Mouse (Mus musculus) kidney, postnatal 4 days (tissue): ENCODE measurements around the gene Disp1.
A peak's percentile ranks its signal among the peaks of the same experiment; 100 is the strongest.

Experiments
- DNase-seq, 2 experiments: peaks; one replicate each; pipeline ENCODE4 v3.0.0; 2021; ENCODE audit warnings: mixed read lengths in 2 of 2

Gene Disp1

DNA sequence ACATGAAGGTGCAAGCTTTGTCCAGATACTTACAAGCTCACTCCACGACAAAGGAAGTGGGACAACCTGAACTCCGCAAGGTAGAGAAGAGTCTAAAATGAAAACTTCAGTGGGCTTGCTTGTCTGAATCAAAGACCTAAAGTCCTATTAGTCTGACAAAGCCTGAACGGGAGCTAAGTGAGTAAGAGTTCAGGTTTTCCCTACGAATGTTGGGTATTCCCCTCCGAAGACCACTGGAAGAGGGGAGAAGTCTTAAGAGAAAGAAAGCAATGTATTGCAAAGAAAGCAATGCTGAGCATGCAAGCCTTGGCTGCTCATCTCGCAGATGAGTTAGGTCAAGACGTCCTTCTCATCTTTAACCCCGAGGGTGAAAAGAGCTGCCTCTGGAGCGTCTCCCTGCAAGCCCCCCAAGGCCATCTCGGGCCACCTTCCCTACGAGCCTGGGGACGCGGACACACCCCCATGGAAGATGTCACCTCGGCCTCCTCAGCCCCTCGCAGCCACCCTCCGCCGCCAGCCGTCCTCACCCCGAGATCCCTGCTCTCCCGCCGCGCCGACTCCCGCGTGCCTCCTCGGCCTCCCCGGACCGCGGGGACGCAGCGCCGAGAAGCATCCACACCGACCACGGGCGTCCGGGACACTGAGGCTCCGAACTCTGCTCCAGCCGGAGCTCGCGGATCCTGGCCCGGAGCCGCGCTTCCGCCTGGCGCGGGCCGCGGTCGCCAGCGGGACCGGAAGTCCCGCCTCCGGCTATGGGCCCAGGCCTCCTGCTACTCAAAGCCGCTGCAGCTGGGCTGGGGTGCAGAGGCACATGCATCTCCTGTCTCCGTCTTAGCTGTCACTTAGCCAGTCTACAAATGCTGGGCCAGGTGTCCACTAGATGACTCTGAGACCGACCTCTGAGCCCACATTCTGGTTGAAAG lies at the start of gene Disp1:
Disp1 (minus strand) TSS at position 727 of the 923 bp plus-strand sequence.
- DNase-seq: peak; percentile 82 to 90

DNA sequence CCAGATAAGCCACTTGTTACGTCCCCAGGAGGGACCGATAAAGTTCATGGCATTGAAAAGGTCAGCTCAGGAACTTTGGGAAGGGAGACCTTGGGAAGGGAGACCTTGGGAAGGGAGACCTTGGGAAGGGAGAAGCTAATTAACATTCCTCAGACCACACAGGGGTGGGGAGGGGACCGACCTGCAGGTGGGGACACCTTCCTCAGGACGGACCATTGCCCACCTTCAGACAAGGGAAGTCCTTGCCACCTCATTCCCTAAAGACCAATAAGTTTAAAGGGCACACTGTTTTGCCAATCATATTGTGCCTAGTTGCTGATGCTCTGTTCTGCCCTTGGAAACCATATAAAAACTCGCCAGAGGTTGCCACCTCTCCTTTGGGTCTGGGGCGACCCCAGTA lies 46.3 kb upstream of the Disp1 start:
- no peak for DNase-seq

DNA sequence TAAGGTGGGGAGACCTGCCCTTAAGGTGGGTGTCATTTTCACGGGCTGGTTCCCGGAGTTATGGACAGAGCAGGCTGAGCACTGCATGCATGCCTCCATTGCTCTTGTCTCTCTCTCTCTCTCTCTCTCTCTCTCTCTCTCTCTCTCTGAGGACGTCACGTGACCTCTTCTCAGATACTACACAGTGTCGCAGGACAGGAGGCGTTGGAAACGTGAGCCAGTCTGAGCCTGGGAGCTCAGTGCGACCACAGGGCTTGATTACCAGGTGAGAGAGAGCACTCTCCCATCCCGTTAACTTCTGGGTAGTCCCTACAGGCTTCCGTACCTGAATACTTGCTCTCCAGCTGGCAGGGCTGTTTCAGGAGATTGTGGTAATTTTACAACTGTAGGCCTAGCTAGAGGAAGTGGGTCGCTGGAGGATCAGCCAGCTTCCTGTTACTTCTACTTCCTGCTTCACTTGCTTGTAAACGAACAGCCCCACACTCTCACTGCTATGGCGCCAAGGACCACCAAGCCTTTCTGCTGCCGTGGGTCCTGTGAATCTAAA lies 44.7 kb upstream of the Disp1 start:
- no peak for DNase-seq

DNA sequence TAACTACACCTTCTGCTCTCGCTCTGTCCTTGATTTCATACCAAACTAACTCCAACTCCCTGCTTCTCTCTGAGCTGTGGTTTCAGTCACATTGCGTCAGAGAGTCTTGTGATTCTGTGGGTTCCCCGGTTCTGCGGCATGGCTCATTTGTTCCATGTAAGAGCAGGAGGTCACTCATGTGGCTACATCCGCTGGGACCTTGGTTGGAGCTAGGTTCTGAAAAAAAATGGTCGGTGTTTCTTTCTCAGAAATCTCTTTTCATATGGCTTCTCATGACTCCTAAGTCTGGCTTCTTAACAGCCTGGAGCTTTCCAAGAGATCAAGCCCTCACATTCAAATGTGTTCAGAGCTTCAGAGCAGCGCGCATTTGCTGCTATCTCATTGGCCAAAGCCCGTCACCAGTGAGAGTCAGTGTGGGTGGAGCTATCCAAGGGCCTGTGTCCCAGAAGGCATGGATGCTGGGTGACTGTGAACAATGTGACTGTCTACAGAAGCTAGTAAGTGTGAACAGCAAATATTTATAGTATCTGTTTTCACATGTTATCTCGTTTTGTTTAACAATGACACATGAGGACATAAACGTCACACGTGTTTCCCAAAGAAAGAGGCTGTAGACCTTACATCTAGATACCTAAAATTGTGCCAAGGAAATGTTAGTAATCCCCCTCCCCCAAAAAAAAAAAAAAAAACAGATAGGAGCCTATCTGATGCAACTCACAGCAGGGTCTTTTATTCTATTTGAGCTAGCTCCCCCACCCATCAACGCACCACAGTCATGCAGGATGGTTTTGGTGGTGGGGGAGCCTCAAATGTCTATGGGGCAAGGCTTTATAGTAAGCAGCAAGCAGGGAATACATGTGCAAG lies 43.1 kb upstream of the Disp1 start:
- DNase-seq: no peak

DNA sequence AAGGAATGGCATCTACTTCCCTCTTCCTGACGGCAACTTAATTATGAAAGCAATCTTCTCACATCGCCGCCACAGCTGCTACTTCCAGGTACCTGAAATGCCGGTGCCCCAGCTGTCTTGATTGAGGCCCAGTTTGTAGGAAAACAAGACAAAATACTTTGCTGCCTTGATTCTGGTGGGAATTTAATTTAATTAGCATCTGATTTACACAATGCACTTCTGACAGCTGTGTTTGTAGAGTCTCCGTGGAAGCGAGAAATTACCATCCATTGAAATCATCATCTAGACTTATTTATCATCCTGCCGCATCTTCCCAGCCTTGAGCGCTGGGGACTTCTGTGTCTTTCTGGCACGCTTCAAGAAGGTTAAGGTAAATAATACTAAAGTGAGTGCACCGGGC lies 31.3 kb upstream of the Disp1 start:
- no peak for DNase-seq

DNA sequence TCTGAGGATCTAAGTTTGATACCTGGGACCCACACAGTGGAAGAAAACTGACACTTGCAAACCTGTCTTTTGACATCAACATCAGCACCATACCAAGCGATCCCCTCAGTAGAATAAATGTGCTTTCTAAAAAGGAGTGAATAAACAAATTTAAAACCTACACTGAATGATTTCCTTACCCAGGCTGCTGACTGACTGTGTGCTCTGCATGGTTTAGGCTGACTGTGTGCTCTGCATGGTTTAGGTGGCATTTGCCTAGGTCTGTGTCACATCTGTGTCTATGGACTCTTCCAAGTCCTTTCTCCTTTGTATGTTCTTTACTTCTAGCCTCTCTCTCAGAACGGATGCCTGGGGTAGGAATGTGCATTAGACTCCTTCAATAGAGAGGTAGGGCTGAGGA lies 30.5 kb upstream of the Disp1 start:
- no peak for DNase-seq

DNA sequence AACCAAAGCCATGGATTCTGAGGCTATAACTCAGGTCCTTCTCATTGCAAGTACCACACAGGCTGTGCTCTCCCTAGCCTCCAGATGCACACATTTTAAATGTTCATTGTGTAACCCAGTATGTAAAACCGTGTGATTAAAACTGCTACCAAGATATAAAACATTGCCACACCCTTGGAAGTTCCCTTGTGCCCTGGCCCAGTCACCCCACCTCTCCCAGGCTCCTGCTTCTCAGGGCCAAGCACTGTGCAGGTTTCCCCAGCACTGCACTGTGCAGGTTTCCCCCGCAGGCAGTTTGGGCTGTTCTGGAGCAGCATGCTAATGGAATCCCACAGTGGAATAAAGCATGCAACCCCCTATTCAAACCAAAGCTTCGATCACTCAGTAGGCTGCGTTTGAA lies 29.3 kb upstream of the Disp1 start:
- no peak for DNase-seq

DNA sequence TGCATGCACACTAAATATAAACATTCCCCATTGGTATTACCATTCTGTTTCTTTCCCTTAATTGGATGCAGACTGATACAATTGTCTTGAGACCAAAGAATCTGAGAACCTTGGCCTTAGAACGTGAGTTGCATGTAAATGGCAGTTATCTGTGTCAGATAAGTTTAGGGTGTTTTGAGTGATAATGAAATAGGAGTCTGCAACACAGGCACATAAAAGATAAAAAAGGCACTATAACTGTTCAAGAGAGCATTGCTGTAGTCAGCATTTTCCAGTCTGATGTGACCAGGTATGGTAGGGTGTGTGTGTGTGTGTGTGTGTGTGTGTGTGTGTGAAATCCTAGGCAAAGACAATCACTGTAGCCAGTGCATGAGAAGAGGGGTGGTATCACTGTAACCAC lies 26.8 kb upstream of the Disp1 start:
- no peak for DNase-seq

DNA sequence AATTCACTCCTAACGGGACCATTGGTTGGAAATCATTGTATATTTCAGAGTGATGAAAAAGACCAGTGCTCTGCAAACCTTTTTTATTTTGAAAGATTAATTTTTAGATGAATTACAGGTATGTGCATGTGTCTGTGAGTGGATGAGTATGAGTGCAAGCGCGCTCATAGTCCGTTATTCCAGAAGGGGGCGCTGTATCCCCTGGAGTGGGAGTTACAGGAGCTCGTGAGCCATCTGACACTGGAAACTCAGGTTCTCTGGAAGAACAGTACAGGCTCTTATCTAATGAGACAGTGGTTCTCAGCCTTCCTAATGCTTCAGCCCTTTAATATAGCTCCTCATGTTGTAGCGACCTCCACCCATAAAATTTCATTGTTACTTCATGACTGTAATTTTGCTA lies 22.0 kb upstream of the Disp1 start:
- DNase-seq: peak; percentile 13 to 26

DNA sequence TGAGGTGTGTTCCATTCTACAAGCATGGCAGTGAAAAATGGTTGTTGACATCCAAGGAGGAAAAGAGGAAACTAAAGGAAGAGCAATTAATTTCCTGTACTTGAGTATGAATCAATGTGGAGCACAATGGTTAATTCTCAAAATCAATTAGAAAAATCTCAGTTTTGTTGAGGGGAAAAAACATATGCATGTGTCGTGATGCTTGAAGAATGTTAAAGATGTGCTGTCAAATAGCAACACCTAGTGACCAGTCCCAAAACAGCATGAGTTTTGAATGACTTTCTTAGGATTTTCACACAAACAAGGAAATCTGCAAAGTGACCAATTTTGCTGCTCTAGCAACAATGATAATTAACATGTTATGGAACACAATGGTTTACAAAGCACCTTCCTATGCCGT lies 16.6 kb upstream of the Disp1 start:
- DNase-seq: no peak

DNA sequence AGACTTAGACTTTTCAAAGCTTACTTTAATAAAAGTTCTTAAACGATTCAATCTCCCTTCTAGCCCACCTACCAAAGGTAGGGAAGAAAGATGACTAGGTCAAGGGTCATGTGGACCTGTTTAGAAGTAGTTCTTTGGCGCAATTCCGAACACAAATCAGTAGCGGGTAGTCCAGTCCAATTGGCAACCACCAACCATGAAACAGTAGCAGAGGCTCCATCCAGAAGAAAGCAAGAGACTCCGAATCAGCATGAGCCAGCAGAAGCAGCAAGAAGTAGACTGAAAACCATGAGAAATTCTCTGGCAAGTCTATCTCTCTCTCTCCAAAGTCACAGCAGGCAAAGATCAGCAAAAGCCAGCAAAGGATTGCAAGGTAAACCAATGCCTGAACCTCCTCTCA lies 15.1 kb upstream of the Disp1 start:
- no peak for DNase-seq

DNA sequence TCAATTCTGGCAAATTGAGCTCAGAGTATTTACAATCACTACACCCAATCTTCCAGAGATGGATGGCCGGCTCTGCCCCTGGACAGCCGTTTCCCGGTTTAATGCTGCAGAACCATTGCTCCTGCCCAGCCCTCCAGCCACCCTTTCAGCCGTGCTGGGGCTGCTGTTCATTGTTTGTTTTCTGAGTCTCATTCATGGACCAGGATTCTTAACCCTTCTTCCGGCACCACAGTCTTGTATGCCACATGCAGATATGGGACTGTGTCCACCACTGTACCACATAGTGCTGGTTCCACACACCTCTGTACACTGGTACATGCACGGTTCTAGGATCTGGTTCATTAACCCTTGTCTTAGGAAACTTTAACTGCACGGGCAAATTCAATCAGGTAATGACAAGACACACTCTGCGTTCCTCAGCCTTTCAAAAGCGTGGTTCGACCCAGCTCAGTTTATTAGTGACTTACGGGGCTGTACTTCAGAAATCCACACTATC lies 12.4 kb upstream of the Disp1 start:
- DNase-seq: peak; percentile 21 to 43

DNA sequence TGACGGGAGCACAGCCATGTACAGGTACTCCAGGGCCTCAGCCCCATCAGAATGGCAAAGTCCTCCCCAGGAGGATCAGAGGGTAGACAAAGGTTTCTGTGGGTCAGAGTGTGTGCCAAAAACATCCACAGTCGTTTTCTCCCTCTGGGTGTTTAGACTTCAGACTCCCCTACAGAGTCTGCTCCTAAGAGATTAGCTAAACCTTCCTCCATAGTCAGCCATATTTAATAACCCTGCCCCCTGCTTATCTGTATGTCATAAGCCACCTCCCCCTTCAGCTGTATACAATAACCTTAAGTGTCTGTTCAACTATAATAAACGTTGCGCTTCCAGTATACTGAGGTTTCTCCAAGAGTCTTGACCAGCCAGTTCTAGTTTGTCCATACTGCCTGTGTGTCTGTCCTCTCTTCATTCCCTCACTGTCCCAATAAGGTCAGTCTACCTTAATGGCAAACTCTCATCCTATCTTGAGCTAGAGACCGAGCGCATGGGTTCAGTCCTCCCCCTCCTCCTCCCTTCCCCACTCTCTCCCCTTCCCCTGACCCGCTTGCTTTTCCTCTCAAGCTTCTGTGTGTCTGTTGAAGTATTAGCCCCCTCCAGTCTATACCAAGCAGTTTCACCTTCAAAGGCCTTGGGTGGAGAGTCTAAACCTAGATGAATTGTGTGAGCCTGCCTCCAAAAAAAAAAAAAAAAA lies 11.8 kb upstream of the Disp1 start:
- DNase-seq: no peak

DNA sequence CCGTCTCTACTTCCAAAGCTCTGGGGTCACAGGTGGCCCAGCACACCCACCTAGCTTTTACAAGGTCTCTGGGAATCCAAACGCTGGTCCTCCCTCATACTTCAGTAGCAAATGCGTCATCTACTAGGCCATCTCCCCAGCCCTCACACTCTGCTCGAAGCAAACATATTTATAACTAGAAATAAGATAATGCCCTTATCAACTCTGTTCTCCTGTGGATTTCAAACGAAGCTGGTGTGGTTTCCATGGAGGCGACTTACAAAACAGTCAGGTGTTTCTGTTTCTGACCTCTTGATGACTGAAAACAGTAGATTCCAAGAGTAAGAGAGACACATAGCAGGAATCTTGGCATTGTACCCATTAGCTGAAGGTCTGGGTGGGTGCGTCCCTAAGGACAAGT lies 6.1 kb upstream of the Disp1 start:
- no peak for DNase-seq

DNA sequence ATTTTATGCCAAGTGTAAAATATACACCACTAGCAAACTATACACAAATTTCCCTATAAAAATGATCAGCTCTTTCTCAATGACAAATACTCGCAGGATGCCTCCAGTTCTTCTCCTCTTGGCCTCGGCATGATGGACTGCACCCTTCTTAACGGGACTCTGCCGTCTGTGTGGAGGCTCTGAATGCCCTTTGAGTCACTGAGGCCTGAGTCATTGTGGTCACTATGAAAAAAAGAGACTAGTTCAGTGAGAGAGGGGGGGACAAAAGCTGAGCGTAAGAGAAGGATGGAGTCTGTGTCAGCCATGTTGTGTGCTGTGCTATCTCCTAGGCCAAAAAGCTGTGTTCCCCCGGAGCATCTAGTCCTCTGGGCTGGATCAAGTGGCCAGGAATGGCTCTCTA lies 2.3 kb downstream of the Disp1 start:
- DNase-seq: no peak

DNA sequence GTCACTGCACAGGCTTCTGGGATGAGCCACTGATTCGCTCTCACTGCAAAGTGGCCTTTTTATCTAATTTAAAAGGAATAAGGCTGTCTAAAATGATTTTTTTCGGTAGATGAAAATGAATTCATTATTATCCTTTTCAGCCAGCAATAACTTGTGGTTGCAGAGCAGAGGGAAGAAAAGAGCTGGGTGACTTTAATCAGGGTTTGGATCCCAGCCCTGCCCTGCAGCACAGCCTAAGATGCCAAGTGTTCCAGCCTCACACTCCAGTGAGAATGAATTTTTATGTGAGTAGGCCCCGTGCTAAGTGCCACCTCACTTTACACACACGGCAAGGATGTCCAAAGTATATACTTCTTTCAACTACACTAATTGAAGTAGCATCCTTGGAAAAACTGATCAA lies 4.6 kb downstream of the Disp1 start:
- DNase-seq: no peak

DNA sequence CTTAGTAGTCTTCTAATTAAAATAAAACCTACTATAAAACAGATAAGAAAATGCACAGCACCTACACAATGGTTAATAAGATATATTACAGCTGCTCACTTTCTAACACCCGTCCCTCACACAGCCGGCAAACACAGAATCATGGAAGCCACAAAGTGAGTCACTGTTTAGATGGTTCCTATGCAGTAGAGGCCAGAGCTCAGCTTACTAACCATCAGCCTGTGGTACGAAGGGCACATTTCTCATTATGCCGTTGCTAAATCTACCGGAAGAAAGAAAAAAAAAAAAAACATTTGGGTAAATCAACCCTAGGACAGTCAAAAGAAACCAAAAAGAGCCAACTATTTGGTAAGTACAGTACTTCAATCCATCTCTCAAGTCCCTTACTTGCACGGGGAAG lies 5.6 kb downstream of the Disp1 start:
- no peak for DNase-seq

DNA sequence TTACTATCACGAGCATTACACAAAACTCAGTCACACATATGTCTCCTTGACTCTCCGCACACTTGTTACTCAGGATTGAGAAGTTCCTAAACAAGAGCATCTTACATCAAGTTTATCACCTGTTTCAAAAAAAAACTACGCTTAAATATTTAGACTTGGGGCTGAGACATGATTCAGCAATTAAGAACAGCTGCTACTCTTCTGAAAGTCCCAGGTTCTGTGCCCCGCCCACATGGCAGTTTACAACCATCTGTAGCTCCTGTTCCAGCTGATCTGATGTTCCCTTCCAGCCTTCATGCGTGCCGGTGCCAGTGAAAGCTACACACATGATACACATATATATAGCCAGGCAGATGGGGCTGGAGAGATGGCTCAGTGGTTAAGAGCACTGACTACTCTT lies 7.5 kb downstream of the Disp1 start:
- no peak for DNase-seq

DNA sequence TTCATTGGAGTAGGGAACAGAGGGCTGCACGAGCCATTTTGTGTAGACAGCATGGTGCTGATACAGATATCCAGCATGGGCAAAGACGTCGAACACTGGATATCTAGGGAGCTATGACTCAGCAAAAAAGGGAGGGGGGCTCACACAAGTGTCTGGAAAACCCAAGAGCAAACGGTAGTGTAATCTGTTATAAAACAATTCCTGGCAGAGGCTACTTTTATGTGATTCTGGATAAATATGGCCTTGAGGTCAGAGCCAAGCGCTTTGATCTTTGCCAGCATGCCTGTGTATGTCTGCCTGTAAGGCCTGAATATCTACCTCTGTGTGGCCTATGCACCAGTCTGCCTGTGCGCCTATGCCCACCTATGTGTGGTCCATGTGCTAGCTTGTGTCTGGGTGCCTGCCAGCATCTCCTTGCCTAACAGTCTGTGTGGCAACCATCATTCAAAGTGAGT lies 8.5 kb downstream of the Disp1 start:
- no peak for DNase-seq

DNA sequence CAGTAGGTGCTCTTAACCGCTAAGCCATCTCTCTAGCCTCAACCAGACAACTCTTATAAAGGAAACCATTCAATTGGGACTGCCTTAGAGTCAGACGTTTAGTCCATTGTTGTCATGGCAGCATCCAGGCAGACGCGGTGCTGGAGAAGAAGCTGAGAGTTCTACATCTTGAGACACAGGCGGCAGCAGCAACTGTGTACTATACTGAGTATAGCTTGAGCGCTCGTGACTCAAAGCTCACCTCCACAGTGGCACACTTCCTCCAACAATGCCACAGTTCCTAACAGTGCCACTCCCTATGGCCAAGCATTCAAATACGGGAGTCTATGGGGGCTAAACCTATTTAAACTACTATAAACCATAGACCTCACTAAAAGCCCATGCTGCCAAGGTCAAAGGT lies 11.2 kb downstream of the Disp1 start:
- DNase-seq: no peak

DNA sequence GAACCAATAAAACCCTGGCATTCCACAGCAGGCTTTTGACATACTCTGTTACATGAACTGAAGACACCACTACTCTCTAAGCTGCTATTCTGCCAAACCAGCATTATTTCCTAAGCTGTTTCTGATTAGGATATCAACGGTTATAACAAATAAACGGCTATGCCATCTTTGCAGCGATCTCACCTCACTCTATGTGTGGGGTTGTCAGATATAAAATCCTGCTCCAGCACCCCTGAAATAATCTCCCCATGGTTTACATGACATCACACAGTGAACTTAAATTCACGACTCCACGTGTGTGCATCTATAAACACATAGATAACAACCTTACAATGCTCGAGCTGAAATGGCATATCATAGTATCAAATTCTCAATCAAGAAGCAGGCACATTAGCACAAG lies 13.7 kb downstream of the Disp1 start:
- DNase-seq: no peak

DNA sequence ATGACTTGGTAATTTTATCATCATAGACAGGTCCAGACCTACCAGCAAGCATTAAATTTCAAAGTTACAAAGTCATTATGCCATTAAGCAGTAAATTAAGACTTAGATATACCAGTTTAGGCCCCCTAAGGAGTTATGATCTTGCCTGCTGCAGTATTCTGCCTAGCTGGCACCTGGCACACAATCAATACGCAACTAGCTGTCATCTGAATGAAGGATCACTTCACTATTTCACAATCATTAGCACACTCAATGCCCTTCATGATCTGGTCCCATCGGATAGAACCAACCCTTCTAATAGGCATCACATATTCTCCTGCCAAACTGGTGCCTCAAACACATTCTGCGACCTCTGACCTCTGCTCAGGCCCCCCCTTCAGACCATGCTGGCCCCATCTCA lies 14.2 kb downstream of the Disp1 start:
- no peak for DNase-seq

DNA sequence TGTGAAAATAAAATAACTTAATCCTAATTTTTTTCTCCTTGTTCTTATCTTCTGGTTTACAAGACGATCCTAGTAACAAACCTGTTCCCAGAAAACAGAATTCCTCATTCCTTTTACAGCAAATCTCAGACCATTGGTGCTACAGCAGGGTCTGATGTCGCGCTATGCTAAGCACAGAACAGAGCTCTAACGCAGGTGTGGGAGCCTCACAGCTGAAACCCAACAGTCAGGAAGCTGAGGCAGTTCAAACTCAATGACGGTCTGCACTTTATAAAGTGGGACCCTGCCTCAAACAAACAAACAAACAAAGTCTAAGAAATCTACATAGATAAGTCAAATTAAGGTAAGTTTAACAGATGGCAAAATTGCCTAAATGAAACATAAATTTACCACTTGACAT lies 20.4 kb downstream of the Disp1 start:
- DNase-seq: no peak
